Mouse (Mus musculus) CH12.LX (cell line): ENCODE measurements at regions not wholly inside any gene's neighbourhood (a gene's known extent, or its start where the extent isn't known, plus 50 kb on each side); places are given as distances from the start of the nearest gene placed in this dataset.

ENCODE experiments used
- BHLHE40 ChIP-seq: IDR thresholded peaks from 2 replicates; pipeline ENCODE4 v1.6.1; 2011; ENCODE audit warnings: mild to moderate bottlenecking, low read depth, low read length, improper control_type of control experiment
- CHD1 ChIP-seq: IDR thresholded peaks from 2 replicates; pipeline ENCODE4 v1.6.1; 2012; ENCODE audit warnings: low read depth, low read length, improper control_type of control experiment, inconsistent platforms
- CTCF ChIP-seq, 2 experiments: IDR thresholded peaks in 1 of 2; conservative IDR thresholded peaks in 1 of 2; 2 replicates each; pipeline ENCODE4 v1.5.1; 2011 to 2012; ENCODE audit warnings: low read depth in 2 of 2, low read length in 2 of 2, improper control_type of control experiment in 1 of 2, inconsistent platforms in 1 of 2, mild to moderate bottlenecking in 1 of 2, moderate library complexity in 1 of 2
- EP300 ChIP-seq: IDR thresholded peaks from 2 replicates; pipeline ENCODE4 v1.6.1; 2011; ENCODE audit warnings: low read length, improper control_type of control experiment
- ETS1 ChIP-seq: conservative IDR thresholded peaks from 2 replicates; pipeline ENCODE4 v1.6.1; 2012; ENCODE audit warnings: low read depth, mild to moderate bottlenecking, inconsistent platforms, low read length, improper control_type of control experiment, moderate library complexity
- POLR2A ChIP-seq: IDR thresholded peaks from 2 replicates; pipeline ENCODE4 v1.6.1; 2011; ENCODE audit warnings: low read depth, mild to moderate bottlenecking, improper control_type of control experiment, low read length
- POLR2AphosphoS2 ChIP-seq: IDR thresholded peaks from 2 replicates; pipeline ENCODE4 v1.6.1; 2011; ENCODE audit warnings: low read depth, low read length, improper control_type of control experiment
- RAD21 ChIP-seq: IDR thresholded peaks from 2 replicates; pipeline ENCODE4 v1.6.1; 2011; ENCODE audit warnings: low read depth, mild to moderate bottlenecking, low read length, improper control_type of control experiment, moderate library complexity
- TCF12 ChIP-seq: IDR thresholded peaks from 2 replicates; pipeline ENCODE4 v1.6.1; 2014; ENCODE audit warnings: low read depth, mild to moderate bottlenecking, inconsistent platforms, low read length, improper control_type of control experiment
- ZKSCAN1 ChIP-seq: IDR thresholded peaks from 2 replicates; pipeline ENCODE4 v1.6.1; 2012; ENCODE audit warnings: low read depth, inconsistent platforms, low read length, improper control_type of control experiment, borderline replicate concordance
- ZMIZ1 ChIP-seq: IDR thresholded peaks from 2 replicates; pipeline ENCODE4 v1.6.1; 2012; ENCODE audit warnings: low read depth, mild to moderate bottlenecking, inconsistent platforms, low read length, improper control_type of control experiment

GRCm38 (mm10) chr7:39632836-39633235, 115.3 kb downstream of the Zfp619 start:
- TF ChIP-seq POLR2AphosphoS2 (no peak), RAD21 (no peak), BHLHE40 (no peak), ZKSCAN1 (no peak), ZMIZ1 (no peak), POLR2A (no peak), ETS1 (no peak), CTCF (conservative IDR thresholded peaks at IDR 0.05 in 1 of 2, IDR thresholded peaks at IDR 0.05 in 1 of 2; ENCODE audit: low read depth in 2 of 2, low read length in 2 of 2) (no peak), CHD1 (no peak), EP300 (no peak), TCF12 (no peak)
